Mouse (Mus musculus) cerebellum, adult 2 months (tissue): ENCODE measurements around the gene Zfp282.

Experiments used
- CTCF ChIP-seq: fragments of 200-500 bp; IDR thresholded peaks from 2 replicates; pipeline ENCODE4 v1.5.1; 2011; ENCODE audit warnings: low read depth, mild to moderate bottlenecking, control low read depth, low read length, moderate library complexity, borderline replicate concordance; ENCODE audit not compliant: insufficient read depth
- POLR2A ChIP-seq: fragments of 200-500 bp; IDR thresholded peaks from 2 replicates; pipeline ENCODE4 v1.6.1; 2011; ENCODE audit warnings: low read length, control low read depth, borderline replicate concordance; ENCODE audit not compliant: insufficient read depth

DNA sequence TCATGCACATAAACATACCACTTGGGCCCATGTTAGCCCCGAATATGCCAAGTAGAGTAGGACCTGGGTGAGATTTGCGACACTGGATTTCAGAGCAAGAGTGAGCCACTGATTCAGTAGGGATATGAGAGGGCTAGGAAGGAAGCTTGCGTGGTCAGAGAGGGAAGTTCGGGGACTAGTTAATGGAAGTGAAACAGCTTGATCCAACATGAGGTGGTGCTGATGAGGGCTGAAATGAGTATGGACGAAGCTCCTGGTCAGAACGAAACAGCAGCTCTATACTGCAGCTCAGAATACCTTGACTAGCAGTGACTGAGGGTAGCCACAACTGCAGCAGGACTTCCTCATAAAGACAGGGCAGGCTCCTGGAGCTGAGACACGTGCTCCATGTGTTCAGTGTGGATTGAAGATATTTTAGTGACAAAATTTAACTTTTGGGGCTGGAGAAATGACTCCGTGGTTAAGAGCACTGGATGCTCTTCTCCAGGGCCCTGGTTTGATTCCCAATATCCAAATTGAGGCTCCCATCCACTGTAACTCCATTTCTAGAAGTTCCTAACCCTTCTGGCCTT is 11.9 kb downstream of the Zfp282 start:
- TF ChIP-seq CTCF (no peak), POLR2A (no peak)
